Mouse (Mus musculus) stomach, embryonic 15.5 days (tissue): ENCODE data around the gene Slc30a7. TPM values are rescaled to one million over a fixed set of nuclear protein-coding genes. Genes with fewer than 3 reads are reported as not detected.
A peak's percentile ranks its signal among the peaks of the same experiment; 100 is the strongest.

Experiments used
- ATAC-seq: fragments of 200-750 bp; cut with Nextera tagmentation; 2 replicates; pipeline ENCODE4 v1.8.0; 2017; ENCODE audit warnings: low read depth, moderate number of reproducible peaks, moderate TSS enrichment; ENCODE audit not compliant: insufficient read depth, low FRiP score
- H3K27ac ChIP-seq: fragments of 300-500 bp; sonication (generic); 2 replicates; pipeline ENCODE4 v1.5.1; 2015; ENCODE audit warnings: mild to moderate bottlenecking, inconsistent platforms
- H3K27me3 ChIP-seq: fragments of 300-500 bp; sonication (generic); replicated peaks from 2 replicates; pipeline ENCODE4 v1.6.1; 2015; ENCODE audit warnings: inconsistent platforms
- H3K36me3 ChIP-seq: fragments of 300-500 bp; sonication (generic); 2 replicates; pipeline ENCODE4 v1.6.1; 2015; ENCODE audit warnings: inconsistent platforms
- H3K4me1 ChIP-seq: fragments of 300-500 bp; sonication (generic); 2 replicates; pipeline ENCODE4 v1.6.1; 2015; ENCODE audit warnings: inconsistent platforms
- H3K4me2 ChIP-seq: fragments of 300-500 bp; sonication (generic); 2 replicates; pipeline ENCODE4 v1.6.1; 2015; ENCODE audit warnings: mild to moderate bottlenecking, inconsistent platforms
- H3K4me3 ChIP-seq: fragments of 300-500 bp; sonication (generic); replicated peaks from 2 replicates; pipeline ENCODE4 v1.5.1; 2015; ENCODE audit warnings: inconsistent platforms
- H3K9ac ChIP-seq: fragments of 300-500 bp; sonication (generic); 2 replicates; pipeline ENCODE4 v1.6.1; 2015; ENCODE audit warnings: inconsistent platforms
- H3K9me3 ChIP-seq: fragments of 300-500 bp; sonication (generic); 2 replicates; pipeline ENCODE4 v1.6.1; 2016; ENCODE audit warnings: inconsistent platforms
- WGBS: fragments of 180-500 bp; shearing (Covaris S2); methylation state at CpG from one replicate; pipeline ENCODE4 v1.1.7; 2015; 5-methylcytosine and 5-hydroxymethylcytosine counted together
- polyA plus RNA-seq: library from polyadenylated mRNA; unstranded; fragments of >200 nt; fragmentation: Nextera tagmentation; extraction: Ambion mirVana; gene quantifications from 2 replicates; pipeline ENCODE4 v1.2.1, GENCODE M21; 2015

The Slc30a7 gene
- polyA plus RNA-seq, 1 experiment from 2014 or later: 42.5 TPM

GRCm38 (mm10) chr3:116019136-116019535, 11.9 kb upstream of the Slc30a7 start:
- ATAC-seq: no peak

GRCm38 (mm10) chr3:116018606-116019005, 11.4 kb upstream of the Slc30a7 start:
- no peak overlapping the region for H3K4me3 ChIP-seq
- WGBS: 73% methylated on average over 4 of the region's 4 CpGs
- no peak overlapping the region for H3K4me2 ChIP-seq
- H3K27me3 ChIP-seq: no peaks in the 10 kb centered on the region
- H3K9ac ChIP-seq: no peak overlapping the region
- no peaks in the 10 kb centered on the region for H3K36me3 ChIP-seq
- no peaks in the 10 kb centered on the region for H3K4me1 ChIP-seq
- H3K9me3 ChIP-seq: no peaks in the 10 kb centered on the region
- ATAC-seq: no peak
- H3K27ac ChIP-seq: no peak overlapping the region

More at GRCm38 (mm10) chr3:116019136-116019535, 11.9 kb upstream of the Slc30a7 start:
- Histone ChIP-seq H3K4me3 (no peak overlapping the region), H3K4me2 (no peak overlapping the region), H3K36me3 (no peaks in the 10 kb centered on the region), H3K9me3 (no peaks in the 10 kb centered on the region), H3K4me1 (no peaks in the 10 kb centered on the region), H3K9ac (no peak overlapping the region), H3K27ac (no peak overlapping the region), H3K27me3 (no peaks in the 10 kb centered on the region)
- WGBS: 85% methylated on average over 5 of the region's 5 CpGs

GRCm38 (mm10) chr3:116016116-116016515, 8.9 kb upstream of the Slc30a7 start:
- 88% methylated on average over 13 of the region's 13 CpGs for WGBS
- Histone ChIP-seq H3K27ac (no peak overlapping the region), H3K4me3 (no peak overlapping the region), H3K9me3 (no peaks in the 10 kb centered on the region), H3K36me3 (no peaks in the 10 kb centered on the region), H3K9ac (no peak overlapping the region), H3K4me2 (no peak overlapping the region), H3K27me3 (no peaks in the 10 kb centered on the region), H3K4me1 (no peaks in the 10 kb centered on the region)
- ATAC-seq: no peak

GRCm38 (mm10) chr3:116014901-116015300, 7.7 kb upstream of the Slc30a7 start:
- Histone ChIP-seq H3K9me3 (no peaks in the 10 kb centered on the region), H3K4me3 (no peak overlapping the region), H3K4me2 (no peak overlapping the region), H3K27me3 (no peaks in the 10 kb centered on the region), H3K36me3 (no peaks in the 10 kb centered on the region), H3K4me1 (no peaks in the 10 kb centered on the region), H3K9ac (no peak overlapping the region), H3K27ac (no peak overlapping the region)
- WGBS: 93% methylated on average over 6 of the region's 6 CpGs
- ATAC-seq: no peak

- Histone ChIP-seq H3K9me3 (no peaks in the 10 kb centered on the region), H3K4me2 (no peak overlapping the region), H3K4me1 (peaks cover 7% of the 10 kb centered on the region; the same call in 1 of the 2 replicates), H3K27me3 (no peaks in the 10 kb centered on the region), H3K27ac (no peak overlapping the region), H3K4me3 (no peak overlapping the region), H3K36me3 (no peaks in the 10 kb centered on the region), H3K9ac (no peak overlapping the region)
- no peak for ATAC-seq
- 86% methylated on average over 17 of the region's 17 CpGs for WGBS
Measured at GRCm38 (mm10) chr3:116009622-116010344, 2.6 kb upstream of the Slc30a7 start.

GRCm38 (mm10) chr3:116007941-116008440, 785 bp upstream of the Slc30a7 start:
- H3K4me2 ChIP-seq: peak overlapping the region; percentile 91
- no peaks in the 10 kb centered on the region for H3K27me3 ChIP-seq
- no peaks in the 10 kb centered on the region for H3K9me3 ChIP-seq
- ATAC-seq: peak; percentile 58
- no peaks in the 10 kb centered on the region for H3K36me3 ChIP-seq
- H3K27ac ChIP-seq: peak overlapping the region; percentile 94
- peak overlapping the region; percentile 95 for H3K4me3 ChIP-seq
- H3K9ac ChIP-seq: peak overlapping the region; percentile 45
- WGBS: under 1% methylated on average over 12 of the region's 12 CpGs
- peaks cover 7% of the 10 kb centered on the region; the same call in 1 of the 2 replicates for H3K4me1 ChIP-seq

- peak; percentile 3; the same call in 1 of the 2 replicates for ATAC-seq
- WGBS: 6% methylated on average over 12 of the region's 12 CpGs
- peaks cover 7% of the 10 kb centered on the region; the same call in 1 of the 2 replicates for H3K4me1 ChIP-seq
Measured at GRCm38 (mm10) chr3:116006284-116006977, 775 bp downstream of the Slc30a7 start.

GRCm38 (mm10) chr3:115996929-115997328, 10.3 kb downstream of the Slc30a7 start:
- Histone ChIP-seq H3K4me2 (no peak overlapping the region), H3K4me1 (no peaks in the 10 kb centered on the region), H3K27me3 (no peaks in the 10 kb centered on the region), H3K4me3 (no peak overlapping the region), H3K27ac (no peak overlapping the region), H3K9me3 (no peaks in the 10 kb centered on the region), H3K36me3 (peaks cover 23% of the 10 kb centered on the region), H3K9ac (no peak overlapping the region)
- WGBS: 82% methylated on average over 5 of the region's 5 CpGs
- ATAC-seq: no peak

More at GRCm38 (mm10) chr3:116006284-116006977, 775 bp downstream of the Slc30a7 start:
- Histone ChIP-seq H3K9ac (peak overlapping the region; percentile 83), H3K36me3 (no peaks in the 10 kb centered on the region), H3K4me3 (peak overlapping the region; percentile 95), H3K27me3 (no peaks in the 10 kb centered on the region), H3K4me2 (peak overlapping the region; percentile 91), H3K27ac (peak overlapping the region; percentile 94), H3K9me3 (no peaks in the 10 kb centered on the region)

GRCm38 (mm10) chr3:115993025-115993424, 14.2 kb downstream of the Slc30a7 start:
- ATAC-seq: peak; percentile 60
- no peaks in the 10 kb centered on the region for H3K27me3 ChIP-seq
- H3K4me1 ChIP-seq: no peaks in the 10 kb centered on the region
- no peak overlapping the region for H3K4me2 ChIP-seq
- 63% methylated on average over 10 of the region's 10 CpGs for WGBS
- no peak overlapping the region for H3K9ac ChIP-seq
- no peaks in the 10 kb centered on the region for H3K9me3 ChIP-seq
- no peak overlapping the region for H3K4me3 ChIP-seq
- H3K27ac ChIP-seq: no peak overlapping the region
- H3K36me3 ChIP-seq: peaks cover 11% of the 10 kb centered on the region

- no peak for ATAC-seq
- no peaks in the 10 kb centered on the region for H3K9me3 ChIP-seq
- H3K4me1 ChIP-seq: no peaks in the 10 kb centered on the region
- H3K27ac ChIP-seq: no peak overlapping the region
- H3K9ac ChIP-seq: no peak overlapping the region
- H3K36me3 ChIP-seq: peaks cover 9% of the 10 kb centered on the region; the same call in 1 of the 2 replicates
- WGBS: 75% methylated on average over 4 of the region's 4 CpGs
- H3K4me3 ChIP-seq: no peak overlapping the region
- no peaks in the 10 kb centered on the region for H3K27me3 ChIP-seq
- H3K4me2 ChIP-seq: no peak overlapping the region
Measured at GRCm38 (mm10) chr3:115992588-115992987, 14.6 kb downstream of the Slc30a7 start.

GRCm38 (mm10) chr3:115992103-115992502, 15.1 kb downstream of the Slc30a7 start:
- H3K9ac ChIP-seq: no peak overlapping the region
- no peaks in the 10 kb centered on the region for H3K4me1 ChIP-seq
- H3K4me3 ChIP-seq: no peak overlapping the region
- ATAC-seq: no peak
- no peak overlapping the region for H3K4me2 ChIP-seq
- H3K27ac ChIP-seq: no peak overlapping the region
- no peaks in the 10 kb centered on the region for H3K27me3 ChIP-seq
- WGBS: 61% methylated on average over 4 of the region's 4 CpGs
- H3K36me3 ChIP-seq: 0 out of 2 replicates have a peak, but pooled peaks cover 8% of the 10 kb centered on the region
- no peaks in the 10 kb centered on the region for H3K9me3 ChIP-seq
